ENCODE assay signal across 18 mouse cellular contexts in the genomic region with DNA sequence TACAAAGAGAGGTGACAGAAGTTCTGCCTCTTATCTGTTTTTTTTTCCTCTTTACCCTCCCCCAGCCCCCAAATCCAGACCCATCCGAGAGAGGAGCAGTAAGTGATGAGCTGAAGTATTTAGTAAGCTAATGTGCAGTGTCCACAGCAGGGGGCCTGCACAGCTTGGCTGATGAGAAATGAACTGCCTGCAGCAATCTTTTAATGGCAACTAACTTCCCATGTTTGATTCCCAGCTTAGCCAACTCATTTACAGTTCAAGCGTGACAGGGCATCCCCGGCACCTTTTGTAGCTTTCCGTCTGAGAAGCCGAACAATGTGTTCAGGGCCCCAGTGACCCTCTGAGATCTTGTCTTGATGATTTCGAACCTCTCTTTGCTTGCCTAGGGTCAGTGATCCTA.
DNase-seq lines count a peak whose midpoint lies in the region; ATAC-seq and TF ChIP-seq lines count a peak whose summit lies in the region.
"Had no signal": no experiment of that assay in that cellular context is flagged by ENCODE, and none has a peak within 500 bp of the region (broad histone marks: within the 10 kb centered on the region; RNA-seq: fewer than 3 reads in every experiment).

No protein-coding gene starts in this region.

- no peak overlapping the region for H3K27ac ChIP-seq in forebrain, embryonic 11.5 days (ENCODE audit: low read depth, low read length)
- no peak overlapping the region for H3K27ac ChIP-seq in forebrain, postnatal 0 days (ENCODE audit: low read depth, low read length)
- no peak overlapping the region for H3K27ac ChIP-seq in neural tube, embryonic 15.5 days (replicated peaks)
- H3K27ac ChIP-seq: intestine, embryonic 15.5 days; kidney, embryonic 15.5 days; limb, embryonic 13.5 days had no signal

- no peaks in the 10 kb centered on the region; the same call in 1 of the 2 replicates for H3K4me1 ChIP-seq in forebrain, embryonic 11.5 days (replicated peaks; ENCODE audit: control insufficient read depth, insufficient read depth, low read length)
- 0 out of 2 replicates have a peak, but pooled peaks cover 6% of the 10 kb centered on the region for H3K4me1 ChIP-seq in forebrain, postnatal 0 days (ENCODE audit: insufficient read depth)
- peaks cover 19% of the 10 kb centered on the region for H3K4me1 ChIP-seq in neural tube, embryonic 15.5 days
- H3K4me1 ChIP-seq: intestine, embryonic 15.5 days had no signal

- no peak for ATAC-seq in forebrain, embryonic 11.5 days (replicated peaks; ENCODE audit: low FRiP score)
- no peak for ATAC-seq in forebrain, postnatal 0 days
- ATAC-seq in neural tube, embryonic 15.5 days (ENCODE audit: low FRiP score): no peak
- ATAC-seq in megakaryocyte progenitor cell, adult 5-6 weeks (replicated peaks; ENCODE audit: poor library complexity): no peak
- ATAC-seq: intestine, embryonic 15.5 days; Patski had no signal

- no peaks in the 10 kb centered on the region for H3K27me3 ChIP-seq in forebrain, embryonic 11.5 days (ENCODE audit: control insufficient read depth, insufficient read depth, low read length)
- no peaks in the 10 kb centered on the region for H3K27me3 ChIP-seq in forebrain, postnatal 0 days (ENCODE audit: insufficient read depth, low read length)
- no peaks in the 10 kb centered on the region for H3K27me3 ChIP-seq in neural tube, embryonic 15.5 days (replicated peaks)
- H3K27me3 ChIP-seq: intestine, embryonic 15.5 days; kidney, embryonic 15.5 days; limb, embryonic 13.5 days; Patski had no signal

- TF ChIP-seq CTCF in forebrain, postnatal 0 days (IDR thresholded peaks at IDR 0.05; ENCODE audit: low read depth): no peak

- DNase-seq in forebrain, embryonic 11.5 days (ENCODE audit: low spot score): peak; percentile 63
- no peak for DNase-seq in forebrain, postnatal 0 days
- peak; percentile 31 for DNase-seq in neural tube, embryonic 10.5 days (ENCODE audit: extremely low spot score, low spot score)
- peak; percentile 54 for DNase-seq in mesoderm, embryonic 11.5 days (ENCODE audit: low read depth, low spot score)
- DNase-seq in gastrocnemius, postnatal 14 days: no peak
- DNase-seq in thymus, adult 18-20 months: no peak
- DNase-seq: cerebellum, adult 11 months; heart, adult 18-20 months; heart, postnatal 10 days; lung, postnatal 4 days; right cerebral cortex, postnatal 25 days; thymus, postnatal 4 days had no signal

- intact Hi-C loops in gastrocnemius, postnatal 14 days (cut with DNase I; ENCODE audit: low total_unique reads): no loop called here

- no peak overlapping the region for H3K4me3 ChIP-seq in forebrain, embryonic 11.5 days (ENCODE audit: low read depth, low read length)
- H3K4me3 ChIP-seq in forebrain, postnatal 0 days (ENCODE audit: low read depth, low read length): no peak overlapping the region
- H3K4me3 ChIP-seq in neural tube, embryonic 15.5 days (replicated peaks): no peak overlapping the region
- H3K4me3 ChIP-seq: intestine, embryonic 15.5 days; kidney, embryonic 15.5 days; limb, embryonic 13.5 days had no signal

- no peaks in the 10 kb centered on the region for H3K36me3 ChIP-seq in forebrain, embryonic 11.5 days (ENCODE audit: control insufficient read depth, insufficient read depth, low read length)
- no peaks in the 10 kb centered on the region for H3K36me3 ChIP-seq in forebrain, postnatal 0 days (ENCODE audit: insufficient read depth)
- no peaks in the 10 kb centered on the region for H3K36me3 ChIP-seq in neural tube, embryonic 15.5 days
- H3K36me3 ChIP-seq: intestine, embryonic 15.5 days; kidney, embryonic 15.5 days; limb, embryonic 13.5 days had no signal

- H3K9me3 ChIP-seq in forebrain, embryonic 11.5 days (ENCODE audit: control insufficient read depth, low read length): no peaks in the 10 kb centered on the region
- H3K9me3 ChIP-seq in forebrain, postnatal 0 days (ENCODE audit: low read length): no peaks in the 10 kb centered on the region
- no peaks in the 10 kb centered on the region for H3K9me3 ChIP-seq in neural tube, embryonic 15.5 days (replicated peaks)
- H3K9me3 ChIP-seq: intestine, embryonic 15.5 days; kidney, embryonic 15.5 days; limb, embryonic 13.5 days had no signal

- WGBS in forebrain, embryonic 11.5 days: 8% methylated on average over 6 of the region's 6 CpGs
- 20% methylated on average over 6 of the region's 6 CpGs for WGBS in forebrain, postnatal 0 days
- 24% methylated on average over 6 of the region's 6 CpGs for WGBS in neural tube, embryonic 15.5 days

- H3K4me2 ChIP-seq in forebrain, embryonic 11.5 days (ENCODE audit: low read depth, low read length, severe bottlenecking): no peak overlapping the region
- no peak overlapping the region for H3K4me2 ChIP-seq in forebrain, postnatal 0 days (ENCODE audit: low read depth)
- no peak overlapping the region for H3K4me2 ChIP-seq in neural tube, embryonic 15.5 days
- H3K4me2 ChIP-seq: intestine, embryonic 15.5 days; kidney, embryonic 15.5 days; limb, embryonic 13.5 days had no signal

- no peak overlapping the region for H3K9ac ChIP-seq in forebrain, embryonic 11.5 days (ENCODE audit: low read length)
- no peak overlapping the region for H3K9ac ChIP-seq in forebrain, postnatal 0 days
- no peak overlapping the region for H3K9ac ChIP-seq in neural tube, embryonic 15.5 days (replicated peaks)
- H3K9ac ChIP-seq: intestine, embryonic 15.5 days; kidney, embryonic 15.5 days; limb, embryonic 13.5 days had no signal

Comparison
In these comparisons a context has a peak if more than half of its experiments do, and no peak if none do; other contexts are left out.
1. DNase-seq: peak in forebrain, embryonic 11.5 days (single experiment), neural tube, embryonic 10.5 days (single experiment) and mesoderm, embryonic 11.5 days (single experiment); none in forebrain, postnatal 0 days (single experiment), gastrocnemius, postnatal 14 days (single experiment) and thymus, adult 18-20 months (0 of 2).